In the genomic region with DNA sequence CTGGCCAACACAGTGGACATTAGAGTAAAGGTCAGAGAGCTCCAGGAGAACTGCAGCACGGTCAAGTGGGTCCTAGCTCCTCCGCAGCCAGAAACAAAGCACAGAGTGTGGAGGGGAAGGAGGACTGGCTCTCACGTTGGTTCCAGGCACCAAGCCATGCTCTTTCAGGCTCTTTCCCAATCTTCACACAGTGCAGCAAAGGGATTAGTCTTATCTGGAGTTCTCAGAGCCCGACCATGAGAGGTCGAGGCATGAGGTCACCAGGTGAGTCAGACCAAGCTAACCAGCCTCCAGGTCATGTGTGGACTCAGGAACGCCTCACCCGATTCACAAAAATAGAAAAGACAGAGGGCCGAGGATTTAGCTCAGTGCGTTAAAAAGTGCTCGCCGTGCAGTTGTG, we compare ENCODE assay signal across 14 mouse cellular contexts.
"Had no signal": no experiment of that assay in that cellular context is flagged by ENCODE, and none has a peak within 500 bp of the region (broad histone marks: within the 10 kb centered on the region; RNA-seq: fewer than 3 reads in every experiment).

No protein-coding gene starts in this region.

- H3K4me2 ChIP-seq: liver, embryonic 15.5 days; midbrain, embryonic 11.5 days; midbrain, embryonic 15.5 days; neural tube, embryonic 12.5 days; stomach, embryonic 15.5 days had no signal

- H3K27ac ChIP-seq: limb, embryonic 10.5 days; liver, embryonic 15.5 days; macrophage; midbrain, embryonic 15.5 days; neural tube, embryonic 12.5 days; stomach, embryonic 15.5 days had no signal

- H3K9me3 ChIP-seq: limb, embryonic 10.5 days; liver, embryonic 15.5 days; megakaryocyte, embryonic 14.5 days; midbrain, embryonic 15.5 days; neural tube, embryonic 12.5 days; stomach, embryonic 15.5 days had no signal

- H3K4me1 ChIP-seq: limb, embryonic 10.5 days; megakaryocyte, embryonic 14.5 days; neural tube, embryonic 12.5 days; stomach, embryonic 15.5 days had no signal

- H3K27me3 ChIP-seq: liver, embryonic 15.5 days; megakaryocyte, embryonic 14.5 days; midbrain, embryonic 15.5 days; neural tube, embryonic 12.5 days; stomach, embryonic 15.5 days had no signal

- DNase-seq: kidney, adult 11 months; kidney, postnatal 14 days; retina, postnatal 1 day; right cerebral cortex, postnatal 4 days; spleen, adult 18-20 months; thymus, postnatal 36 days had no signal

- H3K36me3 ChIP-seq: midbrain, embryonic 15.5 days had no signal

- H3K9ac ChIP-seq: liver, embryonic 15.5 days; midbrain, embryonic 15.5 days; neural tube, embryonic 12.5 days; stomach, embryonic 15.5 days had no signal

- H3K4me3 ChIP-seq: limb, embryonic 10.5 days; liver, embryonic 15.5 days; megakaryocyte, embryonic 14.5 days; midbrain, embryonic 15.5 days; neural tube, embryonic 12.5 days; stomach, embryonic 15.5 days had no signal

- ATAC-seq: midbrain, embryonic 15.5 days had no signal
